In the genomic region with DNA sequence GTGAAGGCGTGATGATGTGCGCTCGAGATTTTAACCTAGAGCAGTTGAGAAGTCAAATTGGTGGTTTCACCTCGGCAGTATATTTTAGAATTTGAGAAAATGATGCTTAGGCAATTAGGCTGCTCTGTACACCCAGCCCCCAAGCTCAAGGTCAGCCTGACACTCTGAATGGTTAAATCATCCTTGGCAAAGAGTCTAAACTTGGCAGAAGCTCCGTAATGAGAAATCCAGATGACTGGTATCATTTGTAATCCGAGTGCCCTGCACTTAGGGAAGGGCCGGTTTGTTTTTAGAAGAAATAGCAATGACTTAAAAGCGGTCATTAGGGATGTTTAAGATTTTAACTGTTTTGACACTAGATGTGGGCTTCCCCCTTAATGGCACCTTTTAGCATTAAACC, we compare ENCODE assay signal across 11 mouse cellular contexts.
A peak's percentile ranks its signal among the peaks of the same experiment; 100 is the strongest.
DNase-seq lines count a peak whose midpoint lies in the region; ATAC-seq and TF ChIP-seq lines count a peak whose summit lies in the region.
"Had no signal": no experiment of that assay in that cellular context is flagged by ENCODE, and none has a peak within 500 bp of the region (broad histone marks: within the 10 kb centered on the region; RNA-seq: fewer than 3 reads in every experiment).

No protein-coding gene starts in this region.

- H3K36me3 ChIP-seq in midbrain, postnatal 0 days (ENCODE audit: insufficient read depth, low read length): no peaks in the 10 kb centered on the region
- H3K36me3 ChIP-seq in midbrain, embryonic 13.5 days: no peaks in the 10 kb centered on the region
- H3K36me3 ChIP-seq in forebrain, embryonic 16.5 days (ENCODE audit: control insufficient read depth, insufficient read depth): no peaks in the 10 kb centered on the region
- H3K36me3 ChIP-seq: forebrain, embryonic 10.5 days had no signal

- TF ChIP-seq CTCF in midbrain, postnatal 0 days (IDR thresholded peaks at IDR 0.05): no peak

- H3K9ac ChIP-seq in midbrain, postnatal 0 days (replicated peaks; ENCODE audit: low read length, poor library complexity, severe bottlenecking): no peak overlapping the region
- H3K9ac ChIP-seq in midbrain, embryonic 13.5 days (replicated peaks): no peak overlapping the region
- H3K9ac ChIP-seq in forebrain, embryonic 16.5 days (replicated peaks; ENCODE audit: low read depth, low read length): no peak overlapping the region

- H3K27me3 ChIP-seq in midbrain, postnatal 0 days (ENCODE audit: insufficient read depth, low read length): no peaks in the 10 kb centered on the region
- H3K27me3 ChIP-seq in midbrain, embryonic 13.5 days: no peaks in the 10 kb centered on the region
- no peaks in the 10 kb centered on the region for H3K27me3 ChIP-seq in forebrain, embryonic 16.5 days (replicated peaks; ENCODE audit: control insufficient read depth, insufficient read depth, low read length)

- no peak overlapping the region for H3K27ac ChIP-seq in midbrain, postnatal 0 days (ENCODE audit: low read depth, low read length)
- H3K27ac ChIP-seq in midbrain, embryonic 13.5 days: no peak overlapping the region
- no peak overlapping the region for H3K27ac ChIP-seq in forebrain, embryonic 16.5 days (ENCODE audit: low read length)
- H3K27ac ChIP-seq: forebrain, embryonic 10.5 days had no signal

- no peaks in the 10 kb centered on the region for H3K4me1 ChIP-seq in midbrain, postnatal 0 days (ENCODE audit: insufficient read depth, low read length)
- H3K4me1 ChIP-seq in midbrain, embryonic 13.5 days (replicated peaks): no peaks in the 10 kb centered on the region
- H3K4me1 ChIP-seq in forebrain, embryonic 16.5 days (replicated peaks; ENCODE audit: control insufficient read depth, insufficient read depth, low read length): no peaks in the 10 kb centered on the region

- H3K4me3 ChIP-seq in midbrain, postnatal 0 days (ENCODE audit: low read depth, low read length): no peak overlapping the region
- H3K4me3 ChIP-seq in midbrain, embryonic 13.5 days (replicated peaks): no peak overlapping the region
- no peak overlapping the region for H3K4me3 ChIP-seq in forebrain, embryonic 16.5 days (replicated peaks; ENCODE audit: low read length)
- H3K4me3 ChIP-seq: forebrain, embryonic 10.5 days had no signal

- DNase-seq in gastrocnemius, adult 18-20 months (ENCODE audit: low spot score): peak; percentile 83
- no peak for DNase-seq in gastrocnemius, postnatal 10 days
- peak; percentile 43 for DNase-seq in midbrain, postnatal 0 days (ENCODE audit: low spot score)
- peak; percentile 5 to 39 for DNase-seq in kidney, postnatal 36 days
- no peak for DNase-seq in right cerebral cortex, postnatal 4 days
- DNase-seq: cerebellum, adult 8-10 months; layer of hippocampus, adult 9-11 months had no signal

- ATAC-seq in midbrain, postnatal 0 days (ENCODE audit: low FRiP score): no peak
- no peak for ATAC-seq in midbrain, embryonic 13.5 days
- ATAC-seq in megakaryocyte progenitor cell, adult 5-6 weeks (replicated peaks; ENCODE audit: poor library complexity): no peak
- ATAC-seq in forebrain, embryonic 16.5 days: no peak

- no peaks in the 10 kb centered on the region for H3K9me3 ChIP-seq in midbrain, postnatal 0 days (ENCODE audit: low read length)
- H3K9me3 ChIP-seq in midbrain, embryonic 13.5 days: no peaks in the 10 kb centered on the region
- no peaks in the 10 kb centered on the region for H3K9me3 ChIP-seq in forebrain, embryonic 16.5 days (ENCODE audit: control insufficient read depth, low read length)
- H3K9me3 ChIP-seq: forebrain, embryonic 10.5 days had no signal

- WGBS in midbrain, postnatal 0 days: 81% methylated on average over 8 of the region's 8 CpGs
- 86% methylated on average over 8 of the region's 8 CpGs for WGBS in midbrain, embryonic 13.5 days
- 54% methylated on average over 8 of the region's 8 CpGs for WGBS in forebrain, embryonic 16.5 days

- no peak overlapping the region for H3K4me2 ChIP-seq in midbrain, postnatal 0 days (ENCODE audit: low read depth, low read length, poor library complexity, severe bottlenecking)
- H3K4me2 ChIP-seq in midbrain, embryonic 13.5 days (replicated peaks): no peak overlapping the region
- H3K4me2 ChIP-seq in forebrain, embryonic 16.5 days (ENCODE audit: low read length): no peak overlapping the region

Comparison
In these comparisons a context has a peak if more than half of its experiments do, and no peak if none do; other contexts are left out.
1. DNase-seq: peak in gastrocnemius, adult 18-20 months (single experiment), midbrain, postnatal 0 days (single experiment) and kidney, postnatal 36 days (2 of 2); none in gastrocnemius, postnatal 10 days (single experiment) and right cerebral cortex, postnatal 4 days (single experiment).